Mouse (Mus musculus) thymus, adult 2 months (tissue): Measurements from ENCODE around the gene Krt1.

Experiments
- CTCF ChIP-seq: fragments of 200-500 bp; IDR thresholded peaks from 2 replicates; pipeline ENCODE4 v1.5.1; 2012; ENCODE audit warnings: mild to moderate bottlenecking, control low read depth, low read length, moderate library complexity, borderline replicate concordance; ENCODE audit not compliant: control insufficient read depth, poor library complexity, insufficient read depth; ENCODE audit errors: extremely low read depth
- POLR2A ChIP-seq: fragments of 200-500 bp; IDR thresholded peaks from 2 replicates; pipeline ENCODE4 v1.6.1; 2012; ENCODE audit warnings: mild to moderate bottlenecking, low read length, control low read depth, moderate library complexity; ENCODE audit not compliant: control insufficient read depth, poor library complexity, insufficient read depth; ENCODE audit errors: extremely low read depth

DNA sequence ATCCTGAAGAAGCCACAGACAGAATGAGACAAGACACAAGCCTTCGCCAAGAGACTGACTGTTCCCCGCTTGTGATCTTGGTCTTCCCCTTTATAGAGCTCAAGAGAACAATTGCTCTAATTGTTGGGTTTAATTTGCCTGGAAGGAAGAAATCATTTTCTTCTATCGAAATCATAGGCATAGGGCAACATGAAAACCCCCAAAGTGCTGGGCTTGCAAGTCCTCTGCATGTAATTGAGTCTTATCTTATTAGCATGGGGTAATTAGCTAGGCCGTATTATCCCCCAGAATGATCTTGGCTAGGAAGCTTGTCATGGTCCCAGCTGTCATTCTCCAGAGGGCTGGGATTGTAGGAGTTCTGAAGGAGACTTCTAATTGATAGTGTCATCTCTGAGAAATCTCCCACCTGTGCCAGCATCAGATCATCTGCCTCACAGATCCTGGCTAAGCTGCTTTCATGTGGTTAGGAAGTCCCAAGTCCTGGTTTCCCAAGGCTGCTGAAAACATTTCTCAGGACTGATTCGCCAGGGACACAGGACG lies 48.2 kb downstream of the Krt1 start, which contains the start of gene Krt73:
- TF ChIP-seq CTCF, result no peak
- TF ChIP-seq POLR2A, result no peak
